Mouse (Mus musculus) layer of hippocampus, adult 9-10 months (tissue): ENCODE measurements around the gene Cdyl.

Experiments used
- DNase-seq: peaks from one replicate; pipeline ENCODE4 v3.0.0; 2022; ENCODE audit warnings: low spot score

Gene Cdyl

DNA sequence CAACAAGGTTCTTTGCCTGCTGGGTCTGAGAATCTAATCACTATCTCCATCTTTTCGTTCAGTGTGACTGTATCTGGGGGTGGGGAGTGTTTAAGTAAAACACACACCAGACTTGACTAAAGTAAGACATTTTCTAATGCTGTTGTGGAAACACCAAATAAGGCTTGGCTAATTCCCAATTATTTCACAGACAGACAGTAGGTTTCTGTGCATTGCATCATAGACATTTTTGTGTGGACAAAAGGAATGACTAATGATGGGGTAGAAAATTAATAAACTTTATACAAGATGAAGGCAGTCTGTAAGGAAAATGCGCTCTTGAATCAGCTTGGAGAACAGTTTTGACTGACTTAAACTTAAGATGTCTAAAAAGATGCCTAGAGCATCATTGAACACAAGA, 100.7 kb downstream of the Cdyl start:
- DNase-seq, result no peak

DNA sequence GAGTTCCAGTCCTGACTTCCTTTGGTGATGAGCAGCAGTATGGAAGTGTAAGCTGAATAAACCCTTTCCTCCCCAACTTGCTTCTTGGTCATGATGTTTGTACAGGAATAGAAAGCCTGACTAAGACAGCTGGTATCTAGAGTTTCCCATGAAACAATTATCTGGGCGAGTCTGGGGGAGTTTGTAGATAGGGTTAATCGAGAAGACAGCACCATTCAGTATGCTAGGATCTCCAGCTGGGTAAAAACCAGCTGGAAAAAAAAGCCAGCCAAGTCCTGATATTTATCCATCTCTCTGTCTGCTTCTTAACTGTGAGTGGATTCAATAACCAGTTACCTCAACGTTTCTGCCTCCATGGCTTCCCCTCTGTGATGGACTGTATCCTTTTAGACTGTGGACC, 104.9 kb downstream of the Cdyl start:
- no peak for DNase-seq

DNA sequence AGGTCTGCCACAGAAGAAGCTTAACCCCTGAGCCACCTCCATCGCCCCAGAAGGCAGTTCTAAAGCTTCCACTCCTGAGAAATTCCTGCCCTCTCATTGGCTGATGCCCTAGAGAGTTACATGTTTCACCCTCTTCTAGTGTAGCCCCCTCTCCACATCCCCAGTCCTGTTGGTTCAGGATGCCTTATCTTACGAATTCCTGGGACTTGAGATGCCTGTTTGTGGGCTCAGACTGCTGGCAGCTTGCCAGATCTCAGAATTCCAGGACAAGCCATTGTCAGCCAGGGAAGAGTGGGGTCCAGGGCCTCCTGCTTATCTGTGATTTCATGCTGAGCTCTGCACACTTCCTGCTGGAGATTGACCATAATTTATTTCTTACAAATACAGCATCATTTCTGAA, 106.2 kb downstream of the Cdyl start:
- DNase-seq, result no peak

DNA sequence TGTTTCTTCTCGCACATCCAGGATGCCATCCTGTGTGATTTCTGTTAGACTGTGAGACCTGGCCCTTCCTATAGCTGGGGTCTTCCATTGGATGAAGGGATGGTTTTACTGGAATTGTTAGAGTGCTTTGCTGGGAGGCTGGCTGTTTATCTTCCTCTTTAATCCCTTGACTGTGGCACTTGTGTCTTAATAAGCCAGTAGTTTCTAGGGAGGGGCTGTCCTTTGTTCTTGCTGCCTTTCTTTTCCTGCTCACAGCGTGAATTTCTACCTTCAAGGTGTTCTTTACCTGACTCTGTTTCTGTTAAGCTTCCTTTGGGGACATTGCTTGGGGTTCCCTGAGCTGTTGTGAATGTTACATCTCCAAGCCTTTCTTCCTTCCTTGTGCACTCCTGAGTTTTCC, 110.0 kb downstream of the Cdyl start:
- DNase-seq, result no peak

DNA sequence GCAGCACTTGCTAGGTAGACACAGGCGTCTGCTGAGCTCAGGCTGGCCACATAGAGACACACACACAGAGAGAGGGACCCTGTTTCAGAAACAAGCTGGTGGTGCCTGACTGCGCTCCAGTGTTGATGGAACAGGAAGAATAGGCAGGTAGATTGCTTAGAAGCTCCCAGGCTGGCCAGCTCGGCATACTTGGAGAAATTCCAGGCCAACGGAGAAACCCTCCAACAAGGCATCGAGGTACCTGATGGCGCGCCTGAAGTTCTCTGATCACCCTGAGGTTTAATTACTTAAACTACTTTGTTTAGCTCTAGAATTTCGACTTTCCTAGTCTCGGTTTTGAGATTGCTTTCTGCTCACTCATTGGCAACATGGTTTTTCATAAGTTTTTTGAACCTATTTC, 110.8 kb downstream of the Cdyl start:
- no peak for DNase-seq

DNA sequence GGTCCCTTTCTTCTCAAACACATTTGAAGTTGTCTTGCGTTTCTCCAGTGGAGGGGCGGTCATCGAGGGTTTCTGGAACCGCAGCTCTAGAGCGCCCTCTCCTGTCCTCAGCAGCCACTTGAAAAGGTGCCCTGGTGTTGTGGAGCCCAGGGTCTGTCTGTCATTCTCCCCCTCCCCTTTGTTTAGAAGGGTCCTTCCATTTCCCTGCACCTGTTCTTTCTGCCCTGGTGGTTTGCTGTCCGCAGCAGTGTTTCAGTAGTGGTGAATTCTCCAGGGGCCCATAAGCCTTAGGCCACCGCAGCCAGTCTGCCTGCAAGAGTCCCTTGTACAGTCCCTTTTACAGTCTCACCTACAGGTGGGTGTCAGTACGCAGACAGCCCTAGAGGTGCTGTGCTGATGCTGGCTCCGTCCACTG, 112.3 kb downstream of the Cdyl start:
- no peak for DNase-seq

DNA sequence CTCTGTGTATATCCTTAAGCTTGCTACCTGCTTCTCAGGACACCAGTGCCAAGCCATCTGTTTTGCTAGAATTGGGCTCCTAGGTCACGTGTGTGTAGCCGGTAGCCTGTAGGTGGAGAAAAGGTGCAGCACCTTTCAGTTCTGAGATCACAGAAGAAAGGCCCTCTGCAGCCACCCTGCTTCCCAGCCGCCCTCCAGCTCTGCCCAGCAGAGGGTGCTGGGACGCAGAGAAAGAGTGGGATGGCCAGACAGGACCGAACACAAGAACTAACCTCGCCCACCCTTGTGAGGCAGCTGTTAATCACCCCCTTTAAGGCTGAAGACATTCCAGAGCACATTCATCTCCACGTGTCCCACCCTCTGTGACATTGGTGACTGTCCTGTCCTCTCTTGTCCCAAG, 114.1 kb downstream of the Cdyl start:
- DNase-seq, result no peak

DNA sequence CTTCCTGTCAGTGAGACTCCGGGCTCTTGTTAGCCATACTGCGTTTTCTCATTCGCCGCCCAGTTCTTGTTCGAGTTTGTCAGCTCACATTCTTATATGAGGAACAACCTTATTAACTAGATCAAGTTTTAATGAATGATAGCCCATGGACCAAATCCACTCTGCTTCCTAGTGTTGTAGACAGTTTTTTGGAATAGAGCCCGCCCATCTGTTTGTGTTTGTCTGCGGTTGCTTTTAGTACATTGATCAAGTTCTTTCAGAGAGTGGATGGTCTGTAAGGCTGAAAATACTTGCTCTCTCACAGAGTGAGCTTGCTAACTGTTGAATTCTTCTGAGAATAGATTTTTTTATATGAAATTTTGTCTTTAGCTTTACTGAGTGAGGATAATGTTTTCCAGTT, 116.5 kb downstream of the Cdyl start:
- DNase-seq, result no peak

DNA sequence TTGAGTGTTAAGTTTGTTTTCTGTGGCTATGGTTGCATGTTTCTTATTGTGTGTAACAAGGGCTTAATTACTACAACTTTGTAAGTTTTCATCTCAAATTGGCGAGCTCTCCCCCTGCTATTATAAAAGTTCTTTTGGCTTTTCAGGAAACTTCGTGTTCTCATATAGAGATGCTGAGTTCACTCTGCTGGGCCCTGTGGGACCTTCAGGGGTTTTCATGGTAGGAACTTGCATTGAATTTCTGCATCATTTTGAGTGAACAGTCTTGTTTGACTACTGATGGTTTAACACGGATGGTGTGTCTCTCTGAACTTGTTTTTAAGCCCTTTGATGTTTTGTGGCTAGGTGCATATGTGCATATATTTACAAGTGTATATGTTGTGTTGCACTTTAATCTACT, 121.1 kb downstream of the Cdyl start:
- no peak for DNase-seq

DNA sequence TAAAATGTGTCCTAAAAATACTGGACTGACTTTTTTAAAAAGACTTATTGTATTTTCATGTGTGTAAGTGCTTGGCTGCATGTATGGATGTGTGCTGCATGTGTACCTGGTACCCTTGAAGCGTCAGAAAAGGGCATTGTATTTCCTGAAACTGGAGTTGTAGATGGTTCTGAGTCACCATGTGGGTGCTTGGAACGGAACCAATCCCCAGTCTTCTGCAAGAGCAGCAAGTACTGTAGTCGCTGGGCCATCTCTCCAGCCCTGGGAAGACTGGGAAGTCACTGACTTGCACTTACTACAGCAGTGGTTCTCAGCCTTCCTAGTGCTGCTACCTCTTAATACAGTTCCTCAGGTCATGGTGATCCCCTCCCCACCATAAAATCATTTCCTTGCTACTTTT, 122.1 kb downstream of the Cdyl start:
- no peak for DNase-seq

DNA sequence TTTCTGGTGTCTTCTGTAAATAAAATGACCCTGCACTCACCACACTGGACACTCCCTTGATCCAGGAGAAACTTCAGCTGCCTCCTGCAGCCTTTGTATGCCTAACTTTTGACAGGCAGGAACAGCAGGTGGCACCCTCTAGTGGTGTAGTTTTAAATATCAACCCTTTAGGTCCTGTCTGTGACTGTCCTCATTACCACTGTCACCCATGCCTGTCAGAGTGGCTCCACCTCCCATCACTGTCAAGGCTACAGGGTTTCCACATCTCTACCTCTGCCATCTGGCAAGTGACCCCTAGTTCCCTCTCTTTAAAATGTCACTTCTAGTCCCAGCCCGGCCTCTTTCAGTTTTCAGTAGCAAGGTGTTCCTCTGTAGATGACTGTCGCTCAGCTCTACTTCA, 123.3 kb downstream of the Cdyl start:
- peak; percentile 65 for DNase-seq

DNA sequence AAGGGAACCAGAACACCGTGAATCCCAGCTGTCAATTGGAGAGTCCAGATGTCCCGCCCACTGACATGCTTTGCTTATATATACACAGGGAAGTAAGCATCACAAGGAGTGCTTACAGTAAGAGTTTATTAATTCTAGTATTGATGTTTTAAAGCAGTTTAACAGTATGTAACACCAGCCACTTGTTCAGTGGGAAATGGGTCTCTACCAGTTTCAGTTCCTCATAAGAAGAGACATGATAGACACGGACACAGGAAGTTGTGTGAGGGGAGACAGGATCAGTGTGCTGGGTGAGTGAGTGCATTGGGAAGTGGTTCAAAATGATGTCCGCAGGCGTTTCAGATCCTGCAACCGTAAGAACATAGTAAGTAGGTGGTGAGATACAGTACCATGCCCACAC, 123.9 kb downstream of the Cdyl start:
- no peak for DNase-seq

DNA sequence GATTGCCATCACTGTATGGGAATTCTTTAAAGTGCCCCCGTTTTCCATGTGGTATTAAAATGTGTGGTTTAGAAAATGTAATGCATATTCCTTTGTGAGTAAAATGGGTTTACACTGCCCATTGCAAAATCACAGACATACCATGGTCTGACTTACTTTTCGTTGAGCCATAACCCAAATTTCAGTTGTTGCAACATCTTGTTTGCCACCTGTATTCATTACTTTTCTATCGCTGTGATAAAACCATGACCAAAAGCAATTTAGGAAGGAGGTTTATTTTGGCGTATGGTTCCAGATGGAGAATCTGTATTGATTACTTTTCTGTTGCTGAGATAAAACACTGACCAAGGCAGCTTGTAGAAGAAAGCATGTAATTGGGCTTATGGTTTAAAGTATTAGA, 124.6 kb downstream of the Cdyl start:
- no peak for DNase-seq

DNA sequence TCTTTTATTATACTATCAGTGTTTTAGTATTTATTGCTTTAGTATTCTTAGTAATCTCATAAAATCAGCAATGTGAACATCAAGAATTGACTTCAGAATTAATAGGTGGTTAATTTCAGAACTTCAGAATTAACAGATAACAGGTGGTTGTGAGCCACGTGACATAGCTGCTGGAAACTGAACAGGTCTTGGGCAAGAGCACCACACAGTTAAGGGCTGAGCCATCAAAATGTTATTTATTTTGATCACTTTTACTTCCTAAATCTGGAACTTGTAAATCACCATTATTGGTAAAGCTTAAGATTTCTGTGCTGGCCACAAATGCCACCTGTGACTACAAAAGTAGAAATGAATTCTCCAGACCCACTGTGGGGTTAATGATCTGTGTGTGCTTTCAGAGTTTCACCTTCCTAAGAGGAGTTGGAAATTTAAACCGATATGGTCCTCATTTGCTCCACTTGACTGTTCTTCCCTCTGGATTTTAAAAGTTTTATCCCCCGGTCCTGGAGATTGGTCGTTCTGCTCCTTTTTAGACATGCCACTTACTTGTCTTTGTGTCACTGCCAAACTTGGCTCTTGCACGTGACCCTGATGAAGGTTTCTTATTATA, 125.8 kb downstream of the Cdyl start:
- no peak for DNase-seq

DNA sequence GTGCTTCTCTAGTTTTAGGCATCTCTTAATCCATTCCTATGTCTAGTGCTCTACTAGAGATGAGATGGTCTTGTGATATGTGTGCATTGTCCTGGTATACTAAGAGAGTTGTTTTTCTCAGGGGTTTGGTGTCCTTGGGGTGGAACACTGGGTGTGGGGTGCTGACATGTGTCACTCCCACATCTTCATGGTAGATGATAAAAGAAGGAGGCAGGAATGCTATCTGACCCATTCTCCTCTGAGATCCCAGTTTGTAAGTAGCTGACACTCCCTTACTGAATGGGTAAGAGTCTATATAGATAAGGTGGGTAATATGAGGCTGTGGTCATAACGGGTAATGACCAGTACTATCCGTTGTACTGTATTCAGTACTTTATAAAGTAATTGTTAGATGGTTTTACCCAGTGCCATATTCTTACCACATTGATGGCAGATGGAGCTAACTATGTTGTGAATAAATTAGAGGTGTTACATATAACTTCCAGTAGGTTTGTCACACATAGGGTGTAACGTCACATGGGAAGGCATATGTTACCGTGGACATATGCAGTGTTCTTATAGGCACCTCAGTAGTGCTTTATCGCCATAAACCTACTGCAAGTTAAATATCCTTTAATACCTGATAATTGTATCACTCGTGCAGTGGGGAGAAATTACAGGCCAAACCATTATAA, 127.2 kb downstream of the Cdyl start:
- DNase-seq, result no peak

DNA sequence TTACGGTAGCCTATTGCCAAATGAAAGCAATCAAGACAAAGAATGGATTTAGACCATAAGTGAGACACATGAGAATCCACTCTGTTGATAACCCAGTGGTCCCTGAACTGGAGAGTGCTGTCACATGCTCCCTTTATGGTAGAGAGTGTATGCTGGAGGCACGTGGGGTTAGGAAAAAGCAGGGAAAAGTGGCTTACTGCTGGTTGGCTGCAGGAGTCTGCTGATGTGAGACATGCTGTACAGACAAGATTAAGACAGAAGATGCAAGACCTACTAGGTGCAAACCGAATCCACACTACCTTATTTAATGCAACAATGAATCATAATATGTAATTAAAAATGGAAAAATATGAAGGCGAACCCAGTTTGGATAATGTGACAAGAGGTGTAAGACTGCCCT, 129.9 kb downstream of the Cdyl start:
- no peak for DNase-seq

DNA sequence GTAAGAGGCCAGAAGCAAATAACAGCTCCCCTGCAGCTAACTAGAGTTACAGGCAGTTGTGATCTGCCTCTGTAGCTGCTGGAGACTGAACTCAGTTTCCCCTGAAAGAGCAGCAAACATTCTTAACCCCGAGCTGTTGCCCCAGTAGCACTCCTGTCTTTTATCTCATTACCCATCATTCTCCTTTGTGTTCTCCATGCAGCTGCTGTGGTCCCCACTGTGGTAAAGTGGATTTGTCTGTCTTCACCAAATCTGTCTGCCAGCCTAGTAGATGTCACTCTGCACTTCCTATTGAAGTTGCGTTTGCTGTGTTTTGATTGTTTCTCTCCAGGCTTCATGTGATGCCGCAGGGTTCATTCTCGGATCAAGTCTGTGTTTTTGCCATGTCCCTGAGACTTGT, 130.8 kb downstream of the Cdyl start:
- no peak for DNase-seq

DNA sequence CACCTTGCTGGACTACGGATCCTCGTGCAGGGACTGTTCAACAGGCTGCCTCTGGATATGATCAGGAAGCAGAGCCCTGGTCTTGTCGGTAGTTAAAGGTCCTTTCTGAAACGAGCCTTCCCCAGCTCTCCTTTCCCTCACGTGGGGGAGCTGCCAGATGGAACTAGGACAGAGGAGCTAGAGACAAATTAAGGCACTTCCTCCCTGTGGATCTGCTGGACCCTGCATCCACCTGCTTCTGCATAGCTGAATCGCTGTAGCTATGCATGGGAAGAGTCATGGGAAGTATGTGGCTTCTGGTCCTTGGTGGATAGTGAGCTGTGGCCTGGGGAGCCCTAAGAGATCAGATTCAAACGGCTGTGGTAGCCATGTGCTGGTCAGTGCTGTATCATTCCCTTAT, 134.7 kb downstream of the Cdyl start:
- no peak for DNase-seq

DNA sequence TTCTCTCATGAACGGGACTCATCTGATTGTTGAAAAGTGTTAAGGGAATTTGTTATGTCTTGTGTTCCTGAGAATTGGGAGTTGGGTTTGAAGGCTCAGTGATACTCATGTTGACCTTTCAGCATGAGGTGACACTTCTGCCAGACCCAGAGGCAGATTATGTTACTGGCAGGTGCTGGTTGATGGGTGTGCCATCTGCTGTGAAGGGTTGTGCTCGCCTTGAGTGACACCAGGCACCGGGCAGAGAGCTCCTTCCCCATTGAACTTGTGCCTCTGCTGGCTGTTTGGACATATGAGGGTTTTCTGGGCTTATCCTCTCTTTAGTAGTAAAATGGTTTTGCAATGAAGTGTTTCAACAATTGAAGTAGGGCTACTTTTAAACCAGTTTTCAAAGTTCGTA, 135.1 kb downstream of the Cdyl start:
- no peak for DNase-seq

DNA sequence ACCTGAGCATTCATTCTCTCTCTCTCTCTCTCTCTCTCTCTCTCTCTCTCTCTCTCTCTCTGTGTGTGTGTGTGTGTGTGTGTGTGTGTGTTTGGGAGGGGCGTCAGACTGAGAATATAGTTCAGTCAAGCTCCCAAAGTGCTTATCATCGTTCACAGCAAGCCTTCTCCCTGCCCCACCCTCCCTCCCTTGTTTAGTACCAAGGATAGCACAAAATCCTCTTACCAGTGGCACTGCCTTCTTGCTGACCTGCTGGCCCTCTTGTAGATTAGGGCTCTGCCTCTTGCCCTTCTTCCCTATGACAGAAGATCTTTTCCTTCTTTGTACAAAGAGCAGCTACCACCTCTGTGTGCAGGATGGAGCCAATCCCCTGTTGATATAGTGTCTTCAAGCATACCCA, 136.3 kb downstream of the Cdyl start:
- DNase-seq, result no peak

DNA sequence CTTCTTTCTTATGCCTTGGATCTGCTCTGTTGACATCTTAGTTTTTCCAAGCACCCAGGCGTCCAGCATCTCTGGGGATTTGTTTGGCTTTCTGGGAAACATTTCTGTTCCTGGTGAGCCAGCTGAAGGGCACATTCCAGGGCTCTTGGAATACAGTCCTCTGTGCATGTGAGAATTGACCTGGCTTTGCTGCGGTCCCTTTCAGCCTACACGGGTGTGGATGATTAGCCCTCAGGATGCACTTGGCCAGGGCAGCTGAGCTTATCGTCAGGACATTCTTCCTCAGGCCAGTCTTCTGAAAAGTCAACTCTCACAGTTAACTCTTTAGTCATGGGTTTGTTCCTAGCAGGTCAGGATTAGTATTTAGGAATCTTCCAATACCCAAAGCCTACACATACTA, 136.7 kb downstream of the Cdyl start:
- no peak for DNase-seq

DNA sequence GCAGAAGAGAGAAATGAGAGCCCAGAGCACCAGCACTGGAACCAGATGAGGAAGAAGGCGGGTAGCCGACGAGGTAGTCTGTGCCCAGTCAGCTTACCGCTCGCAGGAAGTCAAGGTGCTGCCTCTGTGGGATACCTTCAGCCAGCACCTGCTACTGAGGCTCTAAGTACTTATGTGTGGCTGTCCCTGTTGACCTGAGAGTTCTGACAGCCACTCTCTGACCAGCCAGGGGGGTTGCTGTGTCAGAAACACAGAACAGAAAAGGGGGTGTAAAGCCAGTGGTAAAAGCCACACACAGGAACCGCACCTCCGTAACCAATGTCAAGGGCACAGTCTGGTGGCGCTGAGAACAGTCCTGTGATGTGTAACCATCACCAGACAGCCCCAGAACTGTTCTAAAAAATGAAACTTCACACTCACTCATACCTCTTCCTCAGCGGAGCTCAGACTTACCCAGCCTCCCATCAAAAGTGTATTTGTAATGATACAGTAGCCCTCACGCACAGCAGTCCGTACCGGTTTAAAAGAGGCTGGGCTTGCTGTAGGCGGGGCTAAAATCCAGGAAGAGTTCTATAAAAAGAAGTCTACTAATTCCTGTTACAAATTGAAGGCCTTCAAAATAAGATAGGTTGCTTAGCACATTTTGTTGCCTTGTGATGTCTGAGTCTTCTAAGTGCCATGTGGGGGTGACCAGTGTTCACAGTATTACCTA, 138.3 kb downstream of the Cdyl start:
- DNase-seq, result no peak

DNA sequence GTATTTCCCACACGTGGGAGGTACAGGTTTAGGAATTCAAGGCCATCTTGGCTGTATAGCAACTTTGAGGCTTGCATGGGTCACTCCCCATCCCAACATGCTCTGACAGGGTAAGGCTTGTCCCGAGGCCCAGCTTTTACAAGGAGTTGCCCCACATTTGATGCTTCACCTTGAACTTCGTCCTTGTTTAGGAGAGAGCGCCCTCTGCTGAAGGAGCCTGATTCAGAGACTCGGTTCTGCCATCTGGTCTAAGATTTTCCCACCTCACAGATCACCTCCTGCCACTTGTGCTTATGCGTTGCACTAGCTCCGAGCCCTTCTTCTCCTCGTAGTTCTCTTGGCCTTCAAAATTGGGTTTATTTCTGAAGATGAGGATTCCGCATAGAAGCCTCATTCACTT, 139.0 kb downstream of the Cdyl start:
- no peak for DNase-seq

DNA sequence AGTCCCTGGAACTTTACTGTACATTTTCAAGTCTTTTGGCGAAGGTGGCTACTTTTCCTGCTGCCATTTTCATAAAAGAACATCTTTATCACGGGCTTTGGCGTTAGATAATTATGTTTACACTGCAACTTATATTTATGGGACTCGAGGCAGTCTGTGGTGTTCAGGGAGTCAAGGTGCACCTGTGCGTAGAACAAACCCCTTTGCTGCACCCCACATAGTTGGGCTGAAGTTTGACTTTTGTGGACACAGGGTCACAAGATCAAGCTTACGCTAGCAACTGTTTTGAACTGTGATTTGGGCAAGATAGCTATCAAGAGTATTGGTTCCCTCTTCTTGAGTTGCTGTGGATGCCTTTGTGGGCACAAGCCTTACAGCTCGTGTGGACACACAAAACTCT, 140.6 kb downstream of the Cdyl start:
- no peak for DNase-seq
